Mouse (Mus musculus) MN1 (cell line): ENCODE measurements around the gene Bad.

ENCODE experiments used
- DNase-seq: peaks from one replicate; pipeline ENCODE4 v3.0.0-alpha.2; 2016; ENCODE audit warnings: low spot score

Gene Bad

DNA sequence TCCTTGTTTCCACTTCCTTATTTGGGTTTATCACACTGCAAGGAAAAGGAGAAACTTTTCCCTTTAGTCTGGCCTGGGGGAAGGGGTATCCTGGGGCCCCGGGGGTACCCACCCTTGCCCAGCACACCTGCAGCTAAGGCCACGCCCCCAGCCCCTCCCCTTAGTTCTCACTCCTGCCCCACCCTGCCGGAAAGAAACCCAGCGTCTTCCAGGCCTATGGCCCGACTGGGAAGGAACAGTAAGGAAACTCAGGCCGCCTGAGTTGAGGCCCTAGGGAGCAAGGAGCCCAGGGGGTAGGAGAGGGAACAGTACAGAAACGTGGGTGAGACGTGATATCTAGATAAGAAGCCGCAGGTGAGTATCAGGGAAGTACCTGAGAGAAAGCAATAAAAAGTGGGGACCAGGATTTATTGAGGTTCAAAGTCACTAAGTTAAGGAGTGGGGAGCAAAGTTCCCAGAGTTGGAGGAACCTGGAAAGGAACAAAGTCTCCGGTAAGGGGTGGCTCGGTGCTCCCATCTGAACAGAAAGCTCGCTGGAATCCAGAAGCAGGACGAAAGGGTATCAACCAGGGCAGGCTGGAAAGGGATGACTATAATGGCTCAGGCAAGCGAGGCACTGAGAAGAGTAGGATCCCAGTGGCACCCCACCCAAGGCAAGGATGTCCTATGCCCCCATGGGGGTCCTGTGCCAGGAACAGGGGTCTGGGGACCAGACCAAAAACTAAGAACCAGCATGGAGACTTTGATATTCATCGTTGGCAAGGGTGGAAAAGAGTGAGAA lies 27.0 kb downstream of the Bad start:
- DNase-seq: no peak

GRCm38 (mm10) chr19:6969291-6969664 lies 27.6 kb downstream of the Bad start:
- no peak for DNase-seq

DNA sequence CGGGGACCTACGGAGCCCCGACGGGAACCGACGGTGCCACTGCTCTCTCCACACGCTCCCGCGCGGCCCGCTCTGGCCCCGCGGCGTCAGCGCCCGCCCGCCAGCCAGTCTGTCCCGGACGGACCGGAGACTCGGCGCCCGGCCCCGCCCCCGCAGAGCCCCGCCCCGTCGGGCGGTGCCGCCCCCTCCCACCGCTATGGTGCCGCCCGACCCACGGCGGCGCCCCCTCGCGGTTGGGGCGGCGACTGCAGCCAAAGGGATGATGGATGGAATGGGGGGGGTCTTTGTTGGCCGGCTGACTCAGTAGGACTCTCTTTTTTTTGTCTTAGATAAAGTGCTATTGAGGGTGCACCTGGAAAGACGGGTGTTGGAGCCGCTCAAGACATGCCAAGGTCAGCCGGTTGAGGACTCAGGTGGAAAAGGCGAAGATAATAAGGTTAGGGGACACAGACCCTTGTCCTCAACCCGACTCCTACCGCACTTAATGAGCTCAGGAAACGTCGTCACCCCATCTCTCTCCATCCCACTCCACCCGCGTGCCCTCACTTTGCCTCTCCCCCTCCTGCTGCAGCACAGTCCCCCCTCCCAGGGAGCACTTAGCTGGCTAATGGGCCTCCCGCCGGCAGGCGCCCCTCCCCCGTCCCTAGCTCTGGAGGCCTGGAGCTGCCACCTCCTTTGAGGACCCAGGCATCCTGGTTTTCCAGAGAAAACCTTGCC lies 28.2 kb downstream of the Bad start:
- DNase-seq: peak; percentile 76

DNA sequence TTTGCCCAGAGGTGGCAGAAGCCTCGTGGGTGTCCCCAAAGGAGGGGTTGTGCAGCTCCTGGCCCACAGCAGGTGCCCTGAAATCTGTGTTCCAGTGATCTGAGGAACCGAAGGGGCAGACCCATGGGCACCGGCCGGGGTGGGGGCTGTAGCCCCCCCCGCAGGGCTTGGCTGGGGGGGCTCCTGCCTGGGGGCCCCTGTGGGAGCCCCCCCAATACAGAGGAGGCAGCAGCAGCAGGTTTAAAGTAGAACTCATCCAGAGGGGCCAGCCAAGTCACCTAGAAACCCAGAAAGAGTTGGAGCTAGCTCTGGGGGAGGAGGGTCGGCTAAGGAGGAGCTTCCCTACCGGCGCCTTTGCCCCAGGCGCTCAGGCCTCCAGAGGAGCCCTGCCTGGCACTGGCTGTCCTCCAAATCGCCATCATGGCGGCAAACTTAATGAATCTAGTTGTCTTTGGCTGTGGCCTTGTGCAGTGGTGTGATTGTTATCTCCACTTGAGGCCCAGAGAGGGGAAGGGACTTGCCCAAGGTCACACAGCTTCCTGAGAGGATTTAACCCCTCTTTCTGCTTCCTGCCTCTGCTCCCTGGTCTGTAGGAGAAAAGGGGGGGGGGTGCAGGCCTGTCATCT lies 28.9 kb downstream of the Bad start:
- DNase-seq: peak; percentile 64

- no peak for DNase-seq
These were observed 30.0 kb downstream of the Bad start for GRCm38 (mm10) chr19:6971644-6972043.

DNA sequence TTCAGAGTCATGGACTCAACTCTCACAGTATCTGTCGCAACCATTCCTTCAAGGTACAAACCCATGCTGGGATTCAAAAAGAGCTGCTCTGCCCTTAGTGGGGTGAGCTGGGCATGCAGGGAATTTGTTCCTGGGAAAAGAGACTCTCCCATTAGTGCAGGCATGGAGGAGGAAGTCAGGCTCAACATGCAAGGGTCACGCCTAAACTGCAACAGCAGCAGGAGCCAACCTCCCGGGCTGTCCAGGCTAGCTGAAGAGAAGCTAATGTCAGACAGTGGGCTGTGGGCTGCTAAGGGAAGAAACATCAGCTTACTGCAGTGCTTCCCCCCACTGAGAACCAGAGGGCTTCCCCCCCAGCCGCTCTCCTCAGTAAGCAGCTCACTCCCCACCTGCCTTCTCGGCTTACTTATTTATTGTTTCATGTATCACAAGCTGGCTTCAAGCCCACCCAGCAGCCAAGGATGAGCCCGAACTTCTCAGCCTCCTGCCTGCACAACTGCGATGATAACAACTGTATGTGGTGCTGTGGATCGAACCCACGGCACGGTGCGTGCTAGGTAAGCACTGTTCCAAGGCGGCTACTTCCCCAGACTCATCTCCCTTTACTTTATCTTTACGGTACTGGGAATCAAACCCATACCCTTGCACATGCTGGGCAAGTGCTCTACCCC lies 30.7 kb downstream of the Bad start:
- no peak for DNase-seq

DNA sequence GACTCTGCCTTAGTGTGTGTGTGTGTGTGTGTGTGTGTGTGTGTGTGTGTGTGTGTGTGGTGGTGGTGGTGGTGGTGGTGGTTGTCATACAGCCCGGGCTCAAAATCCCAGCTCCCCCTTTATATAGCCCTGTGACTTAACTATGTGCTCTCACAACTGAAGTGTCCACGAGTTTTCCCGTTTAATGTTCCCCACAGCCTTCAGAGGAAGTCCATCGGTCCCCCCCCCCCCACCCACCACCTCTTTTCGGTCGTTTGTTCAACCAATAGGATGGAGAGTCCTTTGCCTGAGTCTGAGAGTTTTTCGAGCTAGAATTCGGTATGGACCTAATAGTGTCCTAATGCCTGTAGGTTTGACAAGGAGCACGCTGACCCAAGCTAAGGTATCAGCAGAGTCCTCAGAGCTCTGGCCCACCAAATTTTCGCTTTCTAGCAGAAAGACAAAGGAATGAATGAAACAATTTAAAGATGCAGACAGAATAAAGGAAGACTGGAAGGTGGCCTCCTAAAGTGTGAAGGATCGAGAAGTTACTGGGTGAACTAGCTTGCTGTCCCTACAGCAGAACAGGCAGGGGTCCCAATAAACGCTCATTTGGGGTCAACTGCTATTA lies 32.0 kb downstream of the Bad start:
- DNase-seq: no peak

- peak; percentile 78 for DNase-seq
These were observed 32.8 kb downstream of the Bad start, which contains the start of gene Ppp1r14b for GRCm38 (mm10) chr19:6974211-6975205. TSS of gene Ppp1r14b (plus strand) at chr19:6974968.

DNA sequence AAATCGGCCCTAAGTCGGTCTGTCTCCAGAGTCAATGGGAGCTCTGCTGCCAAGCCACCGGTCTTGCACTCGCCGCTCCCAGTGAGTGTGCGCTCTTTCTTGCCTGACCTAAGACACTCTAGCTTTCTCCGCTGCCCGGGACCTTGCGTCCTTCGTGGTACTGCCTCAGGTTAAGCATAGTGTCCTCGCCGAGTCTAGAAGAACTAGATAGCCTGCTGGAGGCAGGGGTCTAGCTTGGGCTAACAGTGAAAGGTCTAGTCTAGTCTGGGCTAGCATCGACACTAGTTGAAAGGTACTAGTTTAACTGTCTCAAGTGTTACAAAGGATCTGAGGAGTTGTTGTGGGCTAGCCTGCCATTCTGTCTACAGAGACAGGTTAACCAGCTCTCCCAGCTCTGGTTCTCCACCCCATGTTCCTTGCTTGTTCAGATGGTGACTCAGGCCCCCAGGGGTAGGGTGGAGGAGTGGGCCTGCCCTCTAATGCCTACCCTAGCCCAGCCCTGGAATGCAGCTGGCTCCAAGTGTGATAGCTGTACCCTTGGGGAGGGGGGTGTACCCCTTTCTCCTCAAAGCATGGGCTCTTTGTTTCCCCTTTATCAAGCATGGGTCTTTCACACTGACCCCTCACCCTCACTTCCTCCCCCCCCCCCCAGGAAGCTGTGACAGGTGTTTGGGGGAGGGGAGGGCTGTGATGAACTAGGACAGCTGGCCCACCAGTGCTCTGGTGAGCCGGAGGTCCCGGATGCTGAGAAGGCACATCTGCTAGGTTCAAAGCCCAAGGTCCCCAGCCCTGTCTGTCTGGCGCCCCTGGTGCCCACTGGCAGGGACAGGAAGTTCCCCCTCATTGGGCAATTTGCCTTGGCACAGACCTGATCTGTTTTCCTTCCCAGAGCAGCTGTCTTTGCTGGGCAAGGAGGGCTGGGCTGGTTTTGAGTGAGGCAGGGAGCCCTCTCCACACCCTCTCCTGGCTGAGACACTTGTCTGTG lies 34.2 kb downstream of the Bad start, which contains the start of gene Plcb3:
Plcb3 (minus strand) TSS at position 934 of the 985 bp plus-strand sequence.
- DNase-seq: peak; percentile 91

DNA sequence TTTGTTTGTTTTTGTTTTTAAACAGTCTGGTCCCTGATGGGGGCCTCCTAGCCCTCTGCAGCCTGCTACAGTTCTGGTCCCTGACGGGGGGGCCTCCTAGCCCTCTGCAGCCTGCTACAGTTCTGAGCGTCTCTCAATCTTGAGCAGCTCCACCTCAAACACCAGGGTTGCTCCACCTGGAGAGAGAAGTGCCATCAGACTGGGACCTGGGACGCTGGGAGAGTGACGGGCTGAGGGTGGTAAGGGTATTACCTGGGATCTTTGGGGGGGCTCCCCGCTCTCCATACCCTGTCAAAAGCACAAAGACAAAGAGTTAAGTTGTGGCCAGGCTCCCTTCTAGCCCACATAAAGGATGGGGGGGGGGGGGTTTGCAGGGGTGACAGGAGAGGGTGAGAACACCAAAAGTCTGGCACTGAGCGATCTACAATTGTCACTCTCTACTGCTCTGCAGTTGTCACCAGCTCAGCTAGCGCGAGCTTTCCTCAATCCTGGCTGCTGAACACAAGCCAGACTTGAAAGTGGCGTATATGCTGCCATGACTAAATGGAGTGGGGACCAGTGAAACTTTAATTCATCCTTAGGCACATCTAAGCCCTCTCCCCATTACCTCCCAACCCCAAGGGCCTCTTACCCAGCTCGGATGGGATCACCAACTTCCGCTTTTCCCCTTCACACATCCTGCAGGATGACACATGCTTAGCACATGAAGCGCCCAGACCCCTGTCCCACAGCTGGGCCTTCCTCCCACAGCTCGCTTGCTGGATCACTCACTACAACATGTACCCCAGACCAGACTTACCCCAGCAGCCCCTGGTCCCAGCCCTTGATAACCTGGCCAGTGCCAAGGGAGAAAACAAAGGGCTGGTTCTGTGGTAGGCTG lies 36.3 kb downstream of the Bad start:
- no peak for DNase-seq

DNA sequence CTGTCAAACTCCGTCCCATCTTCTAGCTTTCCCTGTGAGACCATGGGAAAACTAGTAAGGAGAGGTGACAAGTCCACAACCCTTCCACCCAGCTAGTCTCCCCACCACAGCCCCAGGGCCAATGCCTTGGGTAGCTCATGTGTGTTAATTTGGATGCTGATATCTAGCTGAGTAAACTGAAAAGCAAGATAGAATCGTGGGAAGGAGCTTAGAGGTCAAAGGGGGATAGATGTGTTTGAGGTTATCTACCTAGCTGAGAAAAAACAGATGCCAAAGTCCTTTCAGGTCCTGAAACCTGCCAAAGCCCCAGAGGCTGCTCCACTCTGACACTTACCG lies 36.9 kb downstream of the Bad start:
- no peak for DNase-seq

DNA sequence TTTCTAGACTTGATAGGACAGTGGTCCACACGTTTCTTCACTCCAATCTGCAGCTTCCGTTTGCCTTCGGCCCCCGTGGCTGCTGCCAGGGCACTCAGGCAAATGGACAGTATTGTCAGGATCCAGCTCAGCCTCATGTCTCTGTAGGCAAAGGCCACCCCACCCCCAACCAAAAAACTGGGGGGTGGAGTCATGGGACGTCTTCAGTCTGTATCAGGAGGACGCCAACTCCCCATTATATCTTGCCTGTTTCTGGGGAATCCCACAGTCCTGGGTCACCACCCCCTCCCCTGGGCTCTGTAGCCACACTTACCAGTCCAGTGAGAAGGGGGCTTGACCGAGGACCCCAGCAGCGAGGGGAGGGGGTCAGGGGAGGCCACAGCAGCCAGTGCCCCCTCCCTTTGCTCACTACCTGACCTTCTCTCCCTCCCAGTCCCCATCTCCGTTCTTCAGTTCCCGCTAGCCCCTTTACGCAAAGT lies 37.4 kb downstream of the Bad start:
- peak; percentile 46 for DNase-seq

GRCm38 (mm10) chr19:6979486-6980380 lies 38.1 kb downstream of the Bad start:
- peak; percentile 97 for DNase-seq

- DNase-seq: peak; percentile 96
These were observed 38.9 kb downstream of the Bad start, which contains the start of gene Fkbp2 for GRCm38 (mm10) chr19:6980381-6981093. TSS of gene Fkbp2 (minus strand) at chr19:6980501.

- no peak for DNase-seq
These were observed 39.8 kb downstream of the Bad start for GRCm38 (mm10) chr19:6981465-6981864.

- DNase-seq: no peak
These were observed 42.0 kb downstream of the Bad start for GRCm38 (mm10) chr19:6983621-6984020.

DNA sequence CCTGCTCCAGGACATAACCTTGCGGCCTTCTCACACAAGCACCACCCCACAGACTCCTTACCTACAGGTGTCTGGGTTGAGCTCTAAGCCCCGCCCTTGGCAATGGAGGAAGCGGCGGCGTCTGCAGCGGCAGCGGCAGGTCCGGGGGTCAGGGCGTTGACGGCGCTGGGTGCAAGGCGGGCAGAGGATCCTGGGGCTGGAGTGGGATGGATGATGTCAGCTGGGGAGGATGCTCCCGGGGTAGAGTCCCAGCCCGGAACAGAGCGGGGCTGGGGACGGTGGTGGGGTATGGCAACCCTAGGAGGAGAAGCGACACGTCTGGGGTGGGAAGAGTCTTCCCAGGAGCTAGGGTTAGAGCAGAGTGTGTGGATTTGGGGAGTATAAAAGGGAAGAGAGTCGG lies 43.6 kb downstream of the Bad start:
- no peak for DNase-seq
